In genomic region chr7:84335766-84336579, GRCm38 (mm10) we compare ENCODE assay signal across 11 mouse cellular contexts.
A peak's percentile ranks its signal among the peaks of the same experiment; 100 is the strongest.
DNase-seq lines count a peak whose midpoint lies in the region; ATAC-seq and TF ChIP-seq lines count a peak whose summit lies in the region.
"Had no signal": no experiment of that assay in that cellular context is flagged by ENCODE, and none has a peak within 500 bp of the region (broad histone marks: within the 10 kb centered on the region; RNA-seq: fewer than 3 reads in every experiment).

No protein-coding gene starts in this region.

- no peaks in the 10 kb centered on the region for H3K27me3 ChIP-seq in embryonic facial prominence, embryonic 11.5 days (ENCODE audit: control insufficient read depth, insufficient read depth, low read length)
- H3K27me3 ChIP-seq in embryonic facial prominence, embryonic 10.5 days (replicated peaks; ENCODE audit: low read depth, poor library complexity, severe bottlenecking) = no peaks in the 10 kb centered on the region
- H3K27me3 ChIP-seq in heart, postnatal 0 days (ENCODE audit: control insufficient read depth, insufficient read depth, low read length) = no peaks in the 10 kb centered on the region
- no peaks in the 10 kb centered on the region for H3K27me3 ChIP-seq in stomach, embryonic 14.5 days (ENCODE audit: control insufficient read depth, insufficient read depth, low read length)
- H3K27me3 ChIP-seq in stomach, postnatal 0 days (ENCODE audit: control insufficient read depth, insufficient read depth, low read length) = no peaks in the 10 kb centered on the region
- H3K27me3 ChIP-seq in kidney, embryonic 14.5 days (ENCODE audit: control insufficient read depth, insufficient read depth, low read length) = no peaks in the 10 kb centered on the region

- peak overlapping the region; percentile 13; the same call in 1 of the 2 replicates for H3K27ac ChIP-seq in embryonic facial prominence, embryonic 11.5 days (replicated peaks; ENCODE audit: low read depth, low read length)
- no peak overlapping the region for H3K27ac ChIP-seq in embryonic facial prominence, embryonic 10.5 days (replicated peaks)
- H3K27ac ChIP-seq in heart, postnatal 0 days (ENCODE audit: low read depth) = peak overlapping the region; percentile 4; the same call in 1 of the 2 replicates
- H3K27ac ChIP-seq in stomach, embryonic 14.5 days (ENCODE audit: low read length) = peak overlapping the region; percentile 27; the same call in 1 of the 2 replicates
- no peak overlapping the region for H3K27ac ChIP-seq in stomach, postnatal 0 days (replicated peaks)
- no peak overlapping the region for H3K27ac ChIP-seq in kidney, embryonic 14.5 days (ENCODE audit: low read depth, low read length)

- no peaks in the 10 kb centered on the region for H3K4me1 ChIP-seq in embryonic facial prominence, embryonic 11.5 days (ENCODE audit: control insufficient read depth, insufficient read depth, low read length)
- no peaks in the 10 kb centered on the region for H3K4me1 ChIP-seq in embryonic facial prominence, embryonic 10.5 days
- peaks cover 60% of the 10 kb centered on the region for H3K4me1 ChIP-seq in heart, postnatal 0 days (ENCODE audit: control insufficient read depth, insufficient read depth)
- peaks cover 11% of the 10 kb centered on the region; the same call in 1 of the 2 replicates for H3K4me1 ChIP-seq in stomach, embryonic 14.5 days (ENCODE audit: control insufficient read depth, insufficient read depth, low read length)
- no peaks in the 10 kb centered on the region; the same call in 1 of the 2 replicates for H3K4me1 ChIP-seq in stomach, postnatal 0 days (replicated peaks; ENCODE audit: control insufficient read depth, insufficient read depth)
- H3K4me1 ChIP-seq in kidney, embryonic 14.5 days (ENCODE audit: control insufficient read depth, insufficient read depth, low read length) = peaks cover 3% of the 10 kb centered on the region; the same call in 1 of the 2 replicates

- TF ChIP-seq EP300 in heart, postnatal 0 days (IDR thresholded peaks at IDR 0.05; ENCODE audit: low read depth) = no peak
- no peak for TF ChIP-seq EP300 in stomach, postnatal 0 days (optimal IDR thresholded peaks at IDR 0.05)

- no peak overlapping the region for H3K4me3 ChIP-seq in embryonic facial prominence, embryonic 11.5 days (ENCODE audit: low read depth, low read length)
- no peak overlapping the region for H3K4me3 ChIP-seq in embryonic facial prominence, embryonic 10.5 days
- H3K4me3 ChIP-seq in heart, postnatal 0 days (ENCODE audit: low read depth, low read length) = no peak overlapping the region
- no peak overlapping the region for H3K4me3 ChIP-seq in stomach, embryonic 14.5 days (ENCODE audit: low read depth, low read length)
- no peak overlapping the region for H3K4me3 ChIP-seq in stomach, postnatal 0 days (ENCODE audit: low read depth, low read length)
- H3K4me3 ChIP-seq in kidney, embryonic 14.5 days (ENCODE audit: low read length) = no peak overlapping the region

- no peak for TF ChIP-seq CTCF in heart, postnatal 0 days (IDR thresholded peaks at IDR 0.05; ENCODE audit: low read depth)
- no peak for TF ChIP-seq CTCF in stomach, postnatal 0 days (IDR thresholded peaks at IDR 0.05; ENCODE audit: low read depth)

- no peak overlapping the region for H3K4me2 ChIP-seq in embryonic facial prominence, embryonic 11.5 days (ENCODE audit: low read depth, low read length)
- H3K4me2 ChIP-seq in heart, postnatal 0 days (ENCODE audit: low read depth, low read length) = no peak overlapping the region
- no peak overlapping the region for H3K4me2 ChIP-seq in stomach, embryonic 14.5 days (replicated peaks; ENCODE audit: low read depth, low read length)
- no peak overlapping the region for H3K4me2 ChIP-seq in stomach, postnatal 0 days (replicated peaks; ENCODE audit: low read depth)
- no peak overlapping the region for H3K4me2 ChIP-seq in kidney, embryonic 14.5 days (replicated peaks; ENCODE audit: low read depth, low read length)

- 68% methylated on average over 6 of the region's 6 CpGs for WGBS in embryonic facial prominence, embryonic 11.5 days
- 77% methylated on average over 6 of the region's 6 CpGs for WGBS in embryonic facial prominence, embryonic 10.5 days
- 55% methylated on average over 6 of the region's 6 CpGs for WGBS in heart, postnatal 0 days
- WGBS in stomach, embryonic 14.5 days = 49% methylated on average over 6 of the region's 6 CpGs
- WGBS in stomach, postnatal 0 days = 51% methylated on average over 6 of the region's 6 CpGs
- WGBS in kidney, embryonic 14.5 days = 59% methylated on average over 6 of the region's 6 CpGs

- no peak for ATAC-seq in embryonic facial prominence, embryonic 11.5 days (replicated peaks; ENCODE audit: insufficient number of reproducible peaks, low FRiP score, low TSS enrichment, low read depth)
- no peak for ATAC-seq in heart, postnatal 0 days (ENCODE audit: insufficient read depth, low read depth)
- no peak for ATAC-seq in stomach, embryonic 14.5 days (ENCODE audit: insufficient number of reproducible peaks, insufficient read depth, low FRiP score, low read depth)
- ATAC-seq in stomach, postnatal 0 days (ENCODE audit: low FRiP score, low TSS enrichment) = no peak
- ATAC-seq in kidney, embryonic 14.5 days (ENCODE audit: low FRiP score, low TSS enrichment) = no peak
- ATAC-seq: midbrain, embryonic 16.5 days had no signal

- no peak overlapping the region for H3K9ac ChIP-seq in embryonic facial prominence, embryonic 11.5 days (replicated peaks; ENCODE audit: low read length)
- H3K9ac ChIP-seq in heart, postnatal 0 days (replicated peaks; ENCODE audit: low read depth, low read length) = no peak overlapping the region
- no peak overlapping the region for H3K9ac ChIP-seq in stomach, embryonic 14.5 days (replicated peaks; ENCODE audit: low read depth, low read length)
- H3K9ac ChIP-seq in stomach, postnatal 0 days (ENCODE audit: low read length) = no peak overlapping the region
- H3K9ac ChIP-seq in kidney, embryonic 14.5 days (ENCODE audit: low read depth, low read length) = no peak overlapping the region

- H3K36me3 ChIP-seq in embryonic facial prominence, embryonic 11.5 days (replicated peaks; ENCODE audit: control insufficient read depth, insufficient read depth, low read depth, low read length) = no peaks in the 10 kb centered on the region
- peaks cover 42% of the 10 kb centered on the region for H3K36me3 ChIP-seq in embryonic facial prominence, embryonic 10.5 days (replicated peaks)
- H3K36me3 ChIP-seq in heart, postnatal 0 days (replicated peaks; ENCODE audit: control insufficient read depth, insufficient read depth, low read length) = no peaks in the 10 kb centered on the region
- no peaks in the 10 kb centered on the region for H3K36me3 ChIP-seq in stomach, embryonic 14.5 days (ENCODE audit: control insufficient read depth, insufficient read depth, low read length)
- H3K36me3 ChIP-seq in stomach, postnatal 0 days (ENCODE audit: control insufficient read depth, insufficient read depth, low read length) = no peaks in the 10 kb centered on the region
- H3K36me3 ChIP-seq in kidney, embryonic 14.5 days (ENCODE audit: control insufficient read depth, insufficient read depth, low read length) = no peaks in the 10 kb centered on the region

- intact Hi-C loops in heart, postnatal 36 days (cut with DNase I) = no loop called here

- no peaks in the 10 kb centered on the region for H3K9me3 ChIP-seq in embryonic facial prominence, embryonic 11.5 days (replicated peaks; ENCODE audit: control insufficient read depth, low read length)
- no peaks in the 10 kb centered on the region for H3K9me3 ChIP-seq in embryonic facial prominence, embryonic 10.5 days
- H3K9me3 ChIP-seq in heart, postnatal 0 days (replicated peaks; ENCODE audit: control insufficient read depth, low read length) = no peaks in the 10 kb centered on the region
- H3K9me3 ChIP-seq in stomach, embryonic 14.5 days (ENCODE audit: control insufficient read depth, low read depth, low read length) = no peaks in the 10 kb centered on the region
- H3K9me3 ChIP-seq in stomach, postnatal 0 days (ENCODE audit: control insufficient read depth, low read length) = no peaks in the 10 kb centered on the region
- no peaks in the 10 kb centered on the region for H3K9me3 ChIP-seq in kidney, embryonic 14.5 days (ENCODE audit: control insufficient read depth, low read length)

- peak; percentile 26 for DNase-seq in embryonic facial prominence, embryonic 11.5 days (ENCODE audit: low spot score)
- no peak for DNase-seq in embryonic facial prominence, embryonic 10.5 days (ENCODE audit: low spot score)
- no peak for DNase-seq in heart, postnatal 0 days (ENCODE audit: low spot score)
- DNase-seq in heart, postnatal 36 days = no peak
- no peak for DNase-seq in stomach, postnatal 0 days (ENCODE audit: low spot score)
- DNase-seq in right cerebral cortex, postnatal 25 days = no peak
- DNase-seq: cerebellum, adult 9-10 months; right cerebral cortex, postnatal 4 days had no signal

Comparison
In these comparisons a context has a peak if more than half of its experiments do, and no peak if none do; other contexts are left out.
1. H3K27ac ChIP-seq: peak in embryonic facial prominence, embryonic 11.5 days (single experiment), heart, postnatal 0 days (single experiment) and stomach, embryonic 14.5 days (single experiment); none in embryonic facial prominence, embryonic 10.5 days (single experiment), stomach, postnatal 0 days (single experiment) and kidney, embryonic 14.5 days (single experiment).